Mouse (Mus musculus) fat pad, adult 2 months (tissue): ENCODE measurements around the gene Kmt5b.

Experiments
- DNase-seq: peaks from one replicate; pipeline ENCODE4 v3.0.0-alpha.2; 2011; ENCODE audit warnings: low read depth, low spot score; ENCODE audit errors: extremely low read depth

The Kmt5b gene

DNA sequence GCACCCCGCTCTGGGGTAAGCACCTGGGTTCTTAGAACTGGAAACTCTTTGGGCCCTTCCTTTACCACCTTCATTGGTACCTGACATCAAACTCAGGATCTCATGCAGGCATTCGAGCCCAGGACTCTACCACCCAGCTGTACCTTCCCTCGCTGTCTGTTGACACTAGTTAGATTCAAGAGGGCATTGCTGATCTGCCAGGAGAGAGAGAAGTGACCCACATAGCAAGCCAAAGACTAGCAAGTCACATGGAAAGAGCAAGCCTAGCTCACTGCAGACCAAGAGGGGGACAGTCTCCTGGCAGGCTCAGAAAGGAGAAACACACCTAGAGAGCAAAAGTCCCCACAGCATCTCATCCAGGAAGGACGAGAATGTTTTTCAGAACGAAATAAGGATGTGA is 73.5 kb downstream of the Kmt5b start:
- DNase-seq: no peak

- DNase-seq: no peak
Measured at GRCm38 (mm10) chr19:3842359-3843148, 75.3 kb downstream of the Kmt5b start.

DNA sequence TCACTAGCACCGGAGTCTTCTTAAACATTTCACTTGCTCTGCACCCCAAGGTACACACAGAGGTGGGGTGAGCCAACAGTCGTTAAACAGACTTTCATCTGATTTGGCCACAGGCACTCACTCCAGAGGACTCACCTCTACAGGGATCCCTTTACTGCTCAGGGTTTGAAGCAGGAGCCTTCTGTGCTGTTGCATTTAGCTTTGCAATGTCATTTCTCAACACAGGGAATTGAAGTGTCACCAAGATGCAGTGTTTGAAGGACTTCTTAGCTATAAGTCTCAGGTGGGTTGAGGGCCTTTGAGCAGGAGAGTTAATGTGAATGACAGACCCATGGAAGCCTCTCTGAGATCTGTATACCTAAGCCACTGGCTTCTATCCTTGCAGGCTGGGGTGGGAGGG is 76.4 kb downstream of the Kmt5b start:
- no peak for DNase-seq

- DNase-seq: no peak
Measured at GRCm38 (mm10) chr19:3844836-3845235, 77.6 kb downstream of the Kmt5b start.

GRCm38 (mm10) chr19:3845339-3845738 is 78.1 kb downstream of the Kmt5b start:
- no peak for DNase-seq

DNA sequence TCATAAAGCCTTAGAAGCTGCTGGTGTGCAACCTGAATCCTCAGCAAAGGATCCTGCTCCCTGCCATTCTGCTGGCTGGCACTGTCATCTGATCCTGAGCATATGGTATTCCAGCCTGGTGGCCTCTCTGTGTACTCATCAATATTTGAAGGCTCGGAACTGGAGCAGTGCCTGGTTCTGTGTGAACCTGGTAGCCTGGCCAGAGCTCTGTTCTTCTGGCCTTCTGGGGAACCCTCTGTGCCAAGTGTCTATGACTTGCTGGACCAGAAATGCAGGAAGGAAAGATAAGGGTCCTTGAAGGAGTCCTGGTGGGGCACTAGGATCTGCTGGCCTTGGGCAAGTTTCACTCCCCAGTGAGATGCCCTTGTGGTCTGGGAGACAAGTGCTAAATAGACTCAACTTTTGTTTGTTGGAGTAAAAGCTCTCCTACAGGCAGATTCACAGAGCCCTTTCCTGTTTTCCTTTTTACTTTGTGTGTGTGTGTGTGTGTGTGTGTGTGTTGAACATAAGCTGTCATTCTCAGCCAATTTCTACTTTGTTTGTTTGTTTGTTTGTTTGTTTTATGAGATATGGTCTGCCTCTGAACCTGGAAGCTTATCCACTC is 78.7 kb downstream of the Kmt5b start:
- no peak for DNase-seq

GRCm38 (mm10) chr19:3846676-3847604 is 79.7 kb downstream of the Kmt5b start:
- no peak for DNase-seq

DNA sequence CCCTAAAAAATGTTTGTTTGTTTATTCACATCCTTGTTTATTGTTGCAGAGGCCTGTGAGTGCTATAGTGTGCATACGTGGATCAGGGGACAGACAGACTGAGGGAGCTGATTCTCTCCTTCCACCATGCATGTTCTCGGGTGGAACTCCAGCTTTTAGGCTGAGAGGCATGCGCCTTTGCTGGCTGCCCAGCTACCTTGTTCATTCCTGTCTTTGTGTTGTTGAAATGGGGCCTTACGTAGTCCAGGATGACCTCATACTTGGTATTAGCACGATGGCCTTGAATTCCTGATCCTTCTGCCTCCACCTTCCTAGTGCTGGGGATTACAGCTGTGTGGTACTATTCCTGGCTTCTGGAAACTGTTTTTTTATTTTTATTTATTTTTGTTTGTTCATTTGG is 80.5 kb downstream of the Kmt5b start:
- no peak for DNase-seq

DNA sequence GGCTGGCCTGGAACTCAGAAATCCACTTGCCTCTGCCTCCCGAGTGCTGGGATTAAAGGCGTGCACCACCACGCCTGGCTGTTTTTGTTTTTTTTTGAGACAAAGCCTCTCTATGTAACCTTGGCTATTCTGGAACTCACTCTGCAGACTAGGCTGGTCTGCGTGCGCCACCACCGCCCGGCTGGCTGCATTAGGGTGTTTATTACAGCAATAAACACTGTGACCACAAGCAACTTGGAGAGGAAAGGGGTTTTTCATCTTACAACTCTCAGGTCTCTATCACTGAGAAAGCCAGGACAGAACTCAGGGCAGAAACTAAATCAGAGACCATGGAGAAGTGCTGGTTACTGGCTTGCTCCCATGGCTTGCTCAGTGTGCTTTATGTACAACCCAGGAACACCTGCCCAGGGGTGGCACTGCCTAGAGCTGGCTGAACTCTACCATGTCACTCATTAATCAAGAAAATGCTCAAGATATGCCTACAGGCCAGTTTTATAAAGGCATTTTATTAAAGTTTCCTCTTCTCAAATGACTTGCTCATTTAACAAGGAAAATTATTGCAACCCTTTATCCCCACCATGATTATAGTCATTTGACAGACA is 81.1 kb downstream of the Kmt5b start:
- DNase-seq: no peak

GRCm38 (mm10) chr19:3849251-3849650 is 82.0 kb downstream of the Kmt5b start:
- no peak for DNase-seq

- no peak for DNase-seq
Measured at GRCm38 (mm10) chr19:3850076-3850475, 82.9 kb downstream of the Kmt5b start.

- no peak for DNase-seq
Measured at GRCm38 (mm10) chr19:3850847-3851469, 83.7 kb downstream of the Kmt5b start.

DNA sequence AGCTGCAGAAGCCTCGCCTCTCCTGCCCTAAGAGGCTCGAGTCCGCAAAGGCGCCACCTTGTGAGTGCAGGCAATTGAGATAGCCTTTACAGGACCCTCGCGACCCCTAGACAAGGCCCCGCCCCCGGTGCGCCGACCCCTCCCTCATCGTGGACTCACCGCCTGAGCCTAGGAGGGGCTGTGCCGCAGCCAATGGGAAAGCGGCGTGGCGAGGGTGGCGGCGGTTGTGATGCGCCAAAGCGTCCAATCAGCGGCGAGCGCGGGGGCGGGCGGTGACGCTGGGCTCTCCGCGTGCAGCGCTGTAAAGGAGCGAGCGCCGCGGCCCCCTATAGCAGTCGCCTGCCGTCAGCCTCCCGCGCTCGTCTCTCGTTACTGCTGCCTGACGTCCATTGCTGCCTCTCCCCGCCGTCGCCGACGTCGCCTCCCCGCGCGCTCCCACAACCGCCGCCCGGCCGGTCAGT is 84.3 kb downstream of the Kmt5b start, which contains the start of gene Chka:
TSS of gene Chka (plus strand) at position 272 of the 461 bp plus-strand sequence.
- DNase-seq: no peak

DNA sequence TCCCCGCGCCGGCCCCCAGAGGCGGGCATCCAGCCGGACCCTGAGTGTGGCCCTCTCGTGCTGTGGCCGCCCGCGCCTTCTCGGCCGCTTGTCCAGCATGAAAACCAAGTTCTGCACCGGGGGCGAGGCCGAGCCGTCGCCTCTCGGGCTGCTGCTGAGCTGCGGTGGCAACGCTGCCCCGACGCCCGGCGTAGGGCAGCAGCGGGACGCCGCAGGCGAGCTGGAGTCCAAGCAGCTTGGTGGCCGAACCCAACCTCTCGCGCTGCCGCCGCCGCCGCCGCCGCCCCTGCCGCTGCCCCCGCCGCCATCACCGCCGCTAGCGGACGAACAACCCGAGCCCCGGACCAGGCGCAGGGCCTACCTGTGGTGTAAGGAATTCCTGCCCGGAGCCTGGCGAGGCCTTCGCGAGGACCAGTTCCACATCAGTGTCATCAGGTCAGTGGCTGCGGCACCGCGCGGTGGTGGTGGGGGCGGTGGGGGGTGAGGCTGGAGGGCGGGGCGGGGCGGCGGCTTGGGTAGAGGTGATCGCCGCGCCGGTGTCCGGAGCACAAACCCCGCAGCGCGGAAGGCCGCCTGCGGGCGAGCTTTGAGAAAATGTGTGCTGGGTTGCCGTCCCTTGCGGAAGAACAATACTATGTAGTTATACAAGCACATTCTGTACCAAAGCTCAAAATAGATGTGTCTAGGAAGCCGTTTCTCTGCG is 84.9 kb downstream of the Kmt5b start:
- DNase-seq: no peak

GRCm38 (mm10) chr19:3853121-3853520 is 85.9 kb downstream of the Kmt5b start:
- DNase-seq: no peak

DNA sequence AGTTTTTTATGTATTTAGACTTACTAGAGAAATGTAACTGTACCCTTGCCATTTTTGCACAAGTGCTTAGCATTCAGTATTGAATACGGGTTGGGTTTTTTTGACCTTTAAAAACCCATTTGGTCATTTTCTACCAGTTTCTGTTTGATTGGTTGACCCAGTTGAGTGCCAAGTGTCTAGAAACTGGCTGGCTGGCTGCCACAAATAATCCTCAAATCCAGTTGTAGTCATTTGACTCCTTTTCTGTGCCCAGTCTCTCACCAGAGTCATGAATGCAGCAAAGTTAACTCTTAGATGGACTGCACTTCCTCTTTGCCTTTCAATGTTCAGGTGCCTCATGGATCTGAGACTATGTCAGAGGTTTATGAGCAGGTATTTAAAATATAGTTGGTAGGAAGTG is 86.7 kb downstream of the Kmt5b start:
- no peak for DNase-seq

DNA sequence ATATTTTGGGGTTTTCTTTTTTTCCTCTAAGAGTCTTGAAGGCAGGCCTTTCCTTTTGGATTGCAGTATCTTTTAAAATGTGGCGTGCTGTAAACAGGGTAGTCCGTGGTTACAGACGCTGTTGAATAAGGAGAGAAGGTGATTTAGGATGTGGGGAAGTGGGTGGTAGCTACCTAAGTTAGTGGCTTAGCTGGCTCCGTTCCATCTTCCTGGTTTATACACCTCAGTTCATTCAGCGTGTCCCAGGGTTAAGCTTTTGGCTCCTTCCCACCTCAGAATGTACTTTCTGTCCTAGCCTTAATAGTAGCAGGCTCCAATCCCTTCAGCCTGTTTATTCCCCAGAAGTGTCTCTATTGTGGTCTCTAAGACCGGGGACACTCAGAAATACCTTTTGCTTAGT is 87.9 kb downstream of the Kmt5b start:
- no peak for DNase-seq

DNA sequence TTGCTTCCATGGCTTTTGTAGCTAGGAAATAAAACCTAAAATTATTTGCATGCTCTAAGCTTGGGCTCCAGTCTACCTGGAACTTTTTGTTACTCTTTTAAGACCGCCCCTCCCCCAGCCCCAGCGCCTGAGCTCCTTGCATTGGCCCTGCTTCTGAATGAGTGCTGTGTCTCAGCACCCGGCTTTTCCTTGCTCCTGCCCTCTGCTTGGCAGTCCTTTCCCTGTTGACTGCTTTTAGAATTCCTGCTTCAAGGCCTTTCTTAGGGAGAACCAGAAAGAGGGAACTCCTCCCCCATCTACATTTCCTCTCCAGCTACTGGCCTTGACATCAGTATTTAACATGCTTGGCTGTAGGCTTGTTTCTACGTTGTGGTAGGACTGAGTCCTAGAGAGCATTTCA is 88.4 kb downstream of the Kmt5b start:
- DNase-seq: no peak

DNA sequence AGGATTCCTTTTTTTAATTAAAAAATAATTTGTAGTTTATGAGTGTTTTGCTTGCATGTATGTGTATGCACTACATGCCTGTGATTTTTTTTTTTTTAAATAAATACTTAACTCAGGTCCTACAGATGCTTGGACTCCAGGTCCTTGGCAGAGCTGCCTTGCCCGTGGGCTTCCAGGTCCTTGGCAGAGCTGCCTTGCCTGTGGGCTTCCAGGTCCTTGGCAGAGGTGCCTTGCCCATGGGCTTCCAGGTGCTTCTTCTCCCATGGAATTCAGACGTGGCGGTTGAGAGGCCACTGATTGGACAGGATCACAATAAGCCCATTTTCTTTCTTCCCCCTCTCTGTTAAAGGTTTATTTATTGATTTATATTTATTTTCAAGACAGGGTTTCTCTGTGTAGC is 90.0 kb downstream of the Kmt5b start:
- no peak for DNase-seq

DNA sequence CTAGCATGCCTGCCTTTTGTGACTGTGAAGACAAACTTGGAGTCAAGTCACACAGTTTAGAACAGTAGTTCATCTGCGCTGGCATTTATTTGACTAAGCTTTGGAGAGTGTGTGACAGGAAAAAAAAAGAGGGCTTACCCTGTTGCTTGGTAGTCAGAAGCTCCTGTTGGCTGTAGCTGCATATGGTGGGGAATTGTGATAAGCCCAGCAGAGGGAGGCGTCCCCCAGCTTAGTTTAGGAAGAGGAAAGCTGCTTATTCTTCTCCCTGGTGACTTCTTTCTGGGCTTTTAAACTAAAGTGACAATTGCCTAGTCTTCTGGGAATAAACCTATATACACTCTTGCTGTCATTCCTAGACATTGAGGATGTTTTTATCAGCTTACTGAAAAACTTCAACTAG is 95.5 kb downstream of the Kmt5b start:
- DNase-seq: no peak
